Mouse (Mus musculus): Measurements from ENCODE around the gene Fars2. TPM values are rescaled to one million over a fixed set of nuclear protein-coding genes. Genes with fewer than 3 reads are reported as not detected.

Gene Fars2
- total RNA-seq, 4 experiments from 2014 or later: 30.0 to 46.5 (median 34.7) TPM

GRCm38 (mm10) chr13:36562447-36563441 lies 445.5 kb downstream of the Fars2 start:
- DNase-seq (ENCODE audit: low spot score in 2 of 2): no peak

GRCm38 (mm10) chr13:36564764-36565315 lies 447.6 kb downstream of the Fars2 start:
- DNase-seq (ENCODE audit: low spot score in 2 of 2): no peak

GRCm38 (mm10) chr13:36576781-36577180 lies 459.6 kb downstream of the Fars2 start:
- no peak for DNase-seq (ENCODE audit: low spot score in 2 of 2)

GRCm38 (mm10) chr13:36577916-36578568 lies 460.8 kb downstream of the Fars2 start:
- DNase-seq (ENCODE audit: low spot score in 2 of 2): no peak

GRCm38 (mm10) chr13:36578569-36579333 lies 461.5 kb downstream of the Fars2 start:
- DNase-seq (ENCODE audit: low spot score in 2 of 2): peak in 1 of 2 experiments; percentile 33

- no peak for DNase-seq (ENCODE audit: low spot score in 2 of 2)
Measured at GRCm38 (mm10) chr13:36582406-36583070, 465.3 kb downstream of the Fars2 start.

- no peak for DNase-seq (ENCODE audit: low spot score in 2 of 2)
Measured at GRCm38 (mm10) chr13:36583481-36584151, 466.4 kb downstream of the Fars2 start.

GRCm38 (mm10) chr13:36584197-36584596 lies 467.0 kb downstream of the Fars2 start:
- DNase-seq (ENCODE audit: low spot score in 2 of 2): no peak

- no peak for DNase-seq (ENCODE audit: low spot score in 2 of 2)
Measured at GRCm38 (mm10) chr13:36589092-36589491, 471.9 kb downstream of the Fars2 start.

- no peak for DNase-seq (ENCODE audit: low spot score in 2 of 2)
Measured at GRCm38 (mm10) chr13:36592291-36592690, 475.1 kb downstream of the Fars2 start.

GRCm38 (mm10) chr13:36606717-36607116 lies 489.5 kb downstream of the Fars2 start:
- DNase-seq (ENCODE audit: low spot score in 2 of 2): no peak

GRCm38 (mm10) chr13:36607871-36608270 lies 490.7 kb downstream of the Fars2 start:
- no peak for DNase-seq (ENCODE audit: low spot score in 2 of 2)

GRCm38 (mm10) chr13:36610426-36610825 lies 493.2 kb downstream of the Fars2 start:
- no peak for DNase-seq (ENCODE audit: low spot score in 2 of 2)

- DNase-seq (ENCODE audit: low spot score in 2 of 2): no peak
Measured at GRCm38 (mm10) chr13:36612785-36613750, 495.9 kb downstream of the Fars2 start.

- DNase-seq (ENCODE audit: low spot score in 2 of 2): no peak
Measured at GRCm38 (mm10) chr13:36620498-36621332, 503.5 kb downstream of the Fars2 start.

GRCm38 (mm10) chr13:36621333-36621659 lies 504.1 kb downstream of the Fars2 start:
- no peak for DNase-seq (ENCODE audit: low spot score in 2 of 2)

- DNase-seq (ENCODE audit: low spot score in 2 of 2): no peak
Measured at GRCm38 (mm10) chr13:36623556-36623955, 506.3 kb downstream of the Fars2 start.

- DNase-seq (ENCODE audit: low spot score in 2 of 2): no peak
Measured at GRCm38 (mm10) chr13:36629154-36629553, 511.9 kb downstream of the Fars2 start.

Measured in gastrocnemius, adult 8-10 months (tissue).